Mouse (Mus musculus): ENCODE results near the gene Mtap. TPM values are rescaled to one million over a fixed set of nuclear protein-coding genes. Genes with fewer than 3 reads are reported as not detected.

Mtap gene
- polyA plus RNA-seq, 1 experiment = not detected

GRCm38 (mm10) chr4:89149261-89149660, 12.3 kb downstream of the Mtap start:
- no peak overlapping the region for H3K4me3 ChIP-seq (ENCODE audit: insufficient read depth, low read depth, low read length)
- no peaks in the 10 kb centered on the region for H3K4me1 ChIP-seq (ENCODE audit: control insufficient read depth, insufficient read depth, low read length)
- TF ChIP-seq CTCF (IDR thresholded peaks at IDR 0.05; ENCODE audit: insufficient read depth, low read depth, low read length) (no peak), POLR2A (IDR thresholded peaks at IDR 0.05; ENCODE audit: insufficient read depth, low read depth, low read length) (no peak)
- no peak overlapping the region for H3K27ac ChIP-seq (ENCODE audit: insufficient read depth, low read depth, low read length)

GRCm38 (mm10) chr4:89161389-89161788, 24.5 kb downstream of the Mtap start:
- no peak overlapping the region for H3K4me3 ChIP-seq (ENCODE audit: insufficient read depth, low read depth, low read length)
- TF ChIP-seq CTCF (IDR thresholded peaks at IDR 0.05; ENCODE audit: insufficient read depth, low read depth, low read length) = no peak
- H3K27ac ChIP-seq (ENCODE audit: insufficient read depth, low read depth, low read length) = no peak overlapping the region
- no peaks in the 10 kb centered on the region for H3K4me1 ChIP-seq (ENCODE audit: control insufficient read depth, insufficient read depth, low read length)
- WGBS = over 99% methylated on average over 3 of the region's 3 CpGs

- 79% methylated on average over 5 of the region's 5 CpGs for WGBS
- Histone ChIP-seq H3K4me3 (ENCODE audit: insufficient read depth, low read depth, low read length) (no peak overlapping the region), H3K4me1 (ENCODE audit: control insufficient read depth, insufficient read depth, low read length) (no peaks in the 10 kb centered on the region), H3K27ac (ENCODE audit: insufficient read depth, low read depth, low read length) (no peak overlapping the region)
- TF ChIP-seq POLR2A (IDR thresholded peaks at IDR 0.05; ENCODE audit: insufficient read depth, low read depth, low read length) (no peak), CTCF (IDR thresholded peaks at IDR 0.05; ENCODE audit: insufficient read depth, low read depth, low read length) (no peak)
Observed at GRCm38 (mm10) chr4:89162496-89162895, 25.6 kb downstream of the Mtap start.

DNA sequence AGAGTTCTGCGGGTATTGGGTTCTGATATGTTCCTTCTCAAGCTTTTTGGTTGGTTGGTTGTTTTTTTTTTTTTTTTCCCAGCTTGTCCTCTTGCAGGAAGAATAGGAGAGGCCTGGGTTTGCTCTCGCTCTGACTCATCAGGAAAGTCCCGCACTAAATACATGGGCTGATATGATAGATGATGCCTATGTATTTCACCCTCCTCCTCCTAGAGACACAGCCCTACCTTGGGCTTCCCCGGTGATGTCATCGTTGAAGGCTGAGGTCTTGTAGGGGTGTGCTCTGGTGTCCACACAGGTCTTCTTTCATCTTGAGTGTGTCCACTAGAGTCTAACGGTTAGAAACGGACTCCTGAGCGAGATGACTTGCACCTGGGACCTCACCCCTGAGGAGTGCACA, 26.7 kb downstream of the Mtap start:
- Histone ChIP-seq H3K4me1 (ENCODE audit: control insufficient read depth, insufficient read depth, low read length) (no peaks in the 10 kb centered on the region), H3K4me3 (ENCODE audit: insufficient read depth, low read depth, low read length) (no peak overlapping the region), H3K27ac (ENCODE audit: insufficient read depth, low read depth, low read length) (no peak overlapping the region)
- TF ChIP-seq POLR2A (IDR thresholded peaks at IDR 0.05; ENCODE audit: insufficient read depth, low read depth, low read length) = no peak
- TF ChIP-seq CTCF (IDR thresholded peaks at IDR 0.05; ENCODE audit: insufficient read depth, low read depth, low read length) = no peak
- 94% methylated on average over 8 of the region's 8 CpGs for WGBS

DNA sequence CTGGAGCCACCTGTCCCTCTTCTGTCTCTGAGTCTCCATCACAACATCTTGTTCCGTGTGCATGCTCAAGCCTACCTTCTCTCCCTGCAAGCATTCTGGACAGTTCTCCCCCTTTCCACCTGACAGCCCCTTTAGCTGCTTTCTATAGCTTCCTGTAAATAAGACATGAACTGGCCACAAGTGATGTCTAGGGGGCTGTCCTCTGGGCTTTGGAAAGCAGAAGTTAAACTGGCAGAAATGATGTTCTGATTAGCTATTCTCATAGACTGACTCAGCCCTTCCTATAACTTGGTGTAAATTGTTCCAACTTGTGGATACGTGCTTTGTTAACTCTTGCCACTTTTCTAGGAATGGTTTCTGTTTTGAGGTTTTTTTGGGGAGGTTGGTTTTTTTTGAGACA, 27.8 kb downstream of the Mtap start:
- no peak for TF ChIP-seq POLR2A (IDR thresholded peaks at IDR 0.05; ENCODE audit: insufficient read depth, low read depth, low read length)
- no peak for TF ChIP-seq CTCF (IDR thresholded peaks at IDR 0.05; ENCODE audit: insufficient read depth, low read depth, low read length)
- 98% methylated on average over 2 of the region's 2 CpGs for WGBS
- Histone ChIP-seq H3K4me1 (ENCODE audit: control insufficient read depth, insufficient read depth, low read length) (no peaks in the 10 kb centered on the region), H3K27ac (ENCODE audit: insufficient read depth, low read depth, low read length) (no peak overlapping the region), H3K4me3 (ENCODE audit: insufficient read depth, low read depth, low read length) (no peak overlapping the region)

- TF ChIP-seq POLR2A (IDR thresholded peaks at IDR 0.05; ENCODE audit: insufficient read depth, low read depth, low read length) = no peak
- TF ChIP-seq CTCF (IDR thresholded peaks at IDR 0.05; ENCODE audit: insufficient read depth, low read depth, low read length) = no peak
- Histone ChIP-seq H3K27ac (ENCODE audit: insufficient read depth, low read depth, low read length) (no peak overlapping the region), H3K4me1 (ENCODE audit: control insufficient read depth, insufficient read depth, low read length) (no peaks in the 10 kb centered on the region), H3K4me3 (ENCODE audit: insufficient read depth, low read depth, low read length) (no peak overlapping the region)
- 89% methylated on average over 9 of the region's 9 CpGs for WGBS
Observed at GRCm38 (mm10) chr4:89168877-89169276, 32.0 kb downstream of the Mtap start.

DNA sequence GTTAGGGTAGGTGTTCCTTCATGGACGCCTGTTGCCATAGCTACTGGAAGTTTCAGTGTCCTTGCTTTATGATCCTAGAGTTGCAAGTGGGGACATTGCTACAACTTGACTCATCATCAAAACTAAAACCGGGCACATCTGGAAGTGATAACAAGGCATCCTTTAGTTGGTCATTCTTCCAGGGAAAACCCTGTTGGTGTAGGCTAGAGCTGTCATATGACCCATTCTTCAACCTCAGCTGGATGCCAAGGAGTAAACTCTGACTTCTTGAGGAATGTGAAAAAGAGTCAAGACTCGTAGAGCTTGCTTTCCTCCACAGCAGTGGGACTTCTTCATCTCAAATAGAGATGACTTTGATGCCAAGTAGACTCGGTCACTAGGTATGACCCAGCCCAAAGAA, 32.8 kb downstream of the Mtap start:
- Histone ChIP-seq H3K4me1 (ENCODE audit: control insufficient read depth, insufficient read depth, low read length) (no peaks in the 10 kb centered on the region), H3K4me3 (ENCODE audit: insufficient read depth, low read depth, low read length) (no peak overlapping the region), H3K27ac (ENCODE audit: insufficient read depth, low read depth, low read length) (no peak overlapping the region)
- WGBS = 92% methylated on average over 4 of the region's 4 CpGs
- TF ChIP-seq POLR2A (IDR thresholded peaks at IDR 0.05; ENCODE audit: insufficient read depth, low read depth, low read length) (no peak), CTCF (IDR thresholded peaks at IDR 0.05; ENCODE audit: insufficient read depth, low read depth, low read length) (no peak)

- Histone ChIP-seq H3K4me1 (ENCODE audit: control insufficient read depth, insufficient read depth, low read length) (no peaks in the 10 kb centered on the region), H3K27ac (ENCODE audit: insufficient read depth, low read depth, low read length) (no peak overlapping the region), H3K4me3 (ENCODE audit: insufficient read depth, low read depth, low read length) (no peak overlapping the region)
- 98% methylated on average over 6 of the region's 6 CpGs for WGBS
- TF ChIP-seq CTCF (IDR thresholded peaks at IDR 0.05; ENCODE audit: insufficient read depth, low read depth, low read length) (no peak), POLR2A (IDR thresholded peaks at IDR 0.05; ENCODE audit: insufficient read depth, low read depth, low read length) (no peak)
Observed at GRCm38 (mm10) chr4:89170931-89171330, 34.0 kb downstream of the Mtap start.

- H3K27ac ChIP-seq (ENCODE audit: insufficient read depth, low read depth, low read length) = no peak overlapping the region
- H3K4me3 ChIP-seq (ENCODE audit: insufficient read depth, low read depth, low read length) = no peak overlapping the region
- 94% methylated on average over 14 of the region's 14 CpGs for WGBS
- no peaks in the 10 kb centered on the region for H3K4me1 ChIP-seq (ENCODE audit: control insufficient read depth, insufficient read depth, low read length)
- TF ChIP-seq POLR2A (IDR thresholded peaks at IDR 0.05; ENCODE audit: insufficient read depth, low read depth, low read length) (no peak), CTCF (IDR thresholded peaks at IDR 0.05; ENCODE audit: insufficient read depth, low read depth, low read length) (no peak)
Observed at GRCm38 (mm10) chr4:89172873-89173605, 36.1 kb downstream of the Mtap start.
